Mouse (Mus musculus) embryo, embryonic 11.5 days (tissue): ENCODE measurements around the gene Akt1.

Experiments
- DNase-seq: peaks from one replicate; pipeline ENCODE4 v3.0.0-alpha.2; 2012; ENCODE audit warnings: low read depth, low spot score

The Akt1 gene

GRCm38 (mm10) chr12:112660576-112661326, 13.9 kb downstream of the Akt1 start:
- DNase-seq, result no peak

- no peak for DNase-seq
Observed at GRCm38 (mm10) chr12:112659109-112659508, 15.6 kb downstream of the Akt1 start.

- no peak for DNase-seq
Observed at GRCm38 (mm10) chr12:112658619-112659018, 16.1 kb downstream of the Akt1 start.

- no peak for DNase-seq
Observed at GRCm38 (mm10) chr12:112654076-112654475, 20.6 kb downstream of the Akt1 start.

- peak; percentile 73 for DNase-seq
Observed at GRCm38 (mm10) chr12:112653157-112653824, 21.4 kb downstream of the Akt1 start.

- no peak for DNase-seq
Observed at GRCm38 (mm10) chr12:112651778-112652439, 22.8 kb downstream of the Akt1 start.

- no peak for DNase-seq
Observed at GRCm38 (mm10) chr12:112648081-112648480, 26.6 kb downstream of the Akt1 start.

- DNase-seq, result no peak
Observed at GRCm38 (mm10) chr12:112646139-112646538, 28.5 kb downstream of the Akt1 start.

- no peak for DNase-seq
Observed at GRCm38 (mm10) chr12:112644855-112645506, 29.7 kb downstream of the Akt1 start.

- peak; percentile 97 for DNase-seq
Observed at GRCm38 (mm10) chr12:112644180-112644854, 30.4 kb downstream of the Akt1 start, which contains the start of gene Siva1. Gene Siva1 (plus strand): TSS chr12:112644679.

- no peak for DNase-seq
Observed at GRCm38 (mm10) chr12:112643126-112643525, 31.6 kb downstream of the Akt1 start.

GRCm38 (mm10) chr12:112639526-112639925, 35.2 kb downstream of the Akt1 start:
- DNase-seq, result no peak

GRCm38 (mm10) chr12:112633686-112634085, 41.0 kb downstream of the Akt1 start:
- no peak for DNase-seq

- DNase-seq, result no peak
Observed at GRCm38 (mm10) chr12:112632907-112633306, 41.8 kb downstream of the Akt1 start.

GRCm38 (mm10) chr12:112632084-112632777, 42.5 kb downstream of the Akt1 start:
- DNase-seq, result no peak

GRCm38 (mm10) chr12:112631472-112631871, 43.2 kb downstream of the Akt1 start:
- no peak for DNase-seq

GRCm38 (mm10) chr12:112630796-112631195, 43.9 kb downstream of the Akt1 start:
- no peak for DNase-seq

GRCm38 (mm10) chr12:112630029-112630428, 44.7 kb downstream of the Akt1 start:
- no peak for DNase-seq

GRCm38 (mm10) chr12:112628928-112629721, 45.6 kb downstream of the Akt1 start:
- no peak for DNase-seq

- DNase-seq, result no peak
Observed at GRCm38 (mm10) chr12:112628197-112628596, 46.5 kb downstream of the Akt1 start.
